Comparison of ENCODE assay signal across 18 mouse cellular contexts in genomic region chr3:137622091-137622490, GRCm38 (mm10). TPM values are rescaled to one million over a fixed set of nuclear protein-coding genes. Genes with fewer than 3 reads are reported as not detected.
DNase-seq lines count a peak whose midpoint lies in the region; ATAC-seq and TF ChIP-seq lines count a peak whose summit lies in the region.
"Had no signal": no experiment of that assay in that cellular context is flagged by ENCODE, and none has a peak within 500 bp of the region (broad histone marks: within the 10 kb centered on the region; RNA-seq: fewer than 3 reads in every experiment).

No protein-coding gene starts in this region.

- intact Hi-C loops in gastrocnemius, postnatal 14 days (cut with DNase I; ENCODE audit: low total_unique reads): no loop called here

- DNase-seq in gastrocnemius, adult 18-20 months (ENCODE audit: low spot score): peak; percentile 25
- DNase-seq in gastrocnemius, postnatal 14 days: no peak
- DNase-seq in midbrain, embryonic 14.5 days: peak; percentile 40
- DNase-seq in liver, postnatal 0 days: no peak
- DNase-seq in cerebellum, adult 9-10 months: no peak
- DNase-seq in layer of hippocampus, adult 11-12 months (ENCODE audit: low spot score): no peak
- DNase-seq: B cell, adult 2 months; cerebellum, adult 11 months; lung, adult 2 months had no signal

- TF ChIP-seq EP300 in ES-Bruce4 (IDR thresholded peaks at IDR 0.05; ENCODE audit: insufficient read depth, low read depth, low read length): 0 out of 2 replicates have a peak, but pooled peaks have one; percentile 35
- no peak for TF ChIP-seq EP300 in liver, postnatal 0 days (IDR thresholded peaks at IDR 0.05; ENCODE audit: low read depth)

- no peak for TF ChIP-seq POLR2A in ES-Bruce4 (IDR thresholded peaks at IDR 0.05; ENCODE audit: insufficient read depth, low read length)

- H3K4me2 ChIP-seq in heart, embryonic 11.5 days: peak overlapping the region; percentile 24
- H3K4me2 ChIP-seq in midbrain, embryonic 14.5 days (ENCODE audit: low read length): no peak overlapping the region
- H3K4me2 ChIP-seq in liver, postnatal 0 days (ENCODE audit: low read depth, low read length): no peak overlapping the region
- H3K4me2 ChIP-seq: kidney, embryonic 15.5 days; limb, embryonic 13.5 days had no signal

- no peak overlapping the region for H3K4me3 ChIP-seq in ES-Bruce4 (ENCODE audit: low read depth, low read length)
- no peak overlapping the region for H3K4me3 ChIP-seq in heart, embryonic 11.5 days (ENCODE audit: low read depth, low read length)
- no peak overlapping the region for H3K4me3 ChIP-seq in midbrain, embryonic 14.5 days (replicated peaks; ENCODE audit: low read depth, low read length)
- no peak overlapping the region for H3K4me3 ChIP-seq in liver, postnatal 0 days (ENCODE audit: low read depth, low read length)
- H3K4me3 ChIP-seq: kidney, embryonic 15.5 days; limb, embryonic 13.5 days had no signal

- 0 out of 2 replicates have a peak, but pooled peaks cover 10% of the 10 kb centered on the region for H3K36me3 ChIP-seq in ES-Bruce4 (ENCODE audit: control insufficient read depth, insufficient read depth, low read length, poor library complexity, severe bottlenecking)
- no peaks in the 10 kb centered on the region for H3K36me3 ChIP-seq in heart, embryonic 11.5 days (ENCODE audit: control insufficient read depth, insufficient read depth, low read length)
- no peaks in the 10 kb centered on the region for H3K36me3 ChIP-seq in midbrain, embryonic 14.5 days (ENCODE audit: control insufficient read depth, insufficient read depth, low read length)
- no peaks in the 10 kb centered on the region for H3K36me3 ChIP-seq in liver, postnatal 0 days (replicated peaks; ENCODE audit: insufficient read depth, low read length)
- H3K36me3 ChIP-seq: kidney, embryonic 15.5 days; limb, embryonic 13.5 days had no signal

- TF ChIP-seq CTCF in ES-Bruce4 (IDR thresholded peaks at IDR 0.05; ENCODE audit: low read depth, low read length): no peak
- TF ChIP-seq CTCF in liver, postnatal 0 days (IDR thresholded peaks at IDR 0.05; ENCODE audit: low read depth): no peak

- H3K4me1 ChIP-seq in ES-Bruce4 (ENCODE audit: control insufficient read depth, insufficient read depth, low read length): no peaks in the 10 kb centered on the region
- peaks cover 5% of the 10 kb centered on the region for H3K4me1 ChIP-seq in heart, embryonic 11.5 days (ENCODE audit: control insufficient read depth, insufficient read depth, low read length)
- H3K4me1 ChIP-seq in midbrain, embryonic 14.5 days (ENCODE audit: control insufficient read depth, insufficient read depth, low read length): peaks cover 11% of the 10 kb centered on the region; the same call in 1 of the 2 replicates
- H3K4me1 ChIP-seq in liver, postnatal 0 days (ENCODE audit: insufficient read depth): peaks cover 4% of the 10 kb centered on the region; the same call in 1 of the 2 replicates

- peaks cover 3% of the 10 kb centered on the region for H3K9me3 ChIP-seq in ES-Bruce4 (replicated peaks; ENCODE audit: control insufficient read depth, insufficient read depth, low read length, poor library complexity, severe bottlenecking)
- no peaks in the 10 kb centered on the region for H3K9me3 ChIP-seq in heart, embryonic 11.5 days (replicated peaks; ENCODE audit: control insufficient read depth, low read length)
- no peaks in the 10 kb centered on the region for H3K9me3 ChIP-seq in midbrain, embryonic 14.5 days (ENCODE audit: control insufficient read depth, low read length)
- H3K9me3 ChIP-seq in liver, postnatal 0 days (ENCODE audit: low read length): no peaks in the 10 kb centered on the region
- H3K9me3 ChIP-seq: kidney, embryonic 15.5 days; limb, embryonic 13.5 days had no signal

- no peak overlapping the region for H3K27ac ChIP-seq in ES-Bruce4 (ENCODE audit: insufficient read depth, low read length)
- H3K27ac ChIP-seq in heart, embryonic 11.5 days (ENCODE audit: low read depth, low read length): no peak overlapping the region
- H3K27ac ChIP-seq in midbrain, embryonic 14.5 days (replicated peaks; ENCODE audit: low read depth, low read length): no peak overlapping the region
- H3K27ac ChIP-seq in liver, postnatal 0 days (ENCODE audit: low read depth): no peak overlapping the region
- H3K27ac ChIP-seq: hindbrain, postnatal 0 days; kidney, embryonic 15.5 days; limb, embryonic 13.5 days had no signal

- H3K9ac ChIP-seq in ES-Bruce4 (ENCODE audit: low read depth, poor library complexity, severe bottlenecking): no peak overlapping the region
- H3K9ac ChIP-seq in heart, embryonic 11.5 days (ENCODE audit: low read depth, low read length): no peak overlapping the region
- no peak overlapping the region for H3K9ac ChIP-seq in midbrain, embryonic 14.5 days (replicated peaks; ENCODE audit: low read length)
- no peak overlapping the region for H3K9ac ChIP-seq in liver, postnatal 0 days (replicated peaks)
- H3K9ac ChIP-seq: kidney, embryonic 15.5 days; limb, embryonic 13.5 days had no signal

- 20% methylated on average over 6 of the region's 6 CpGs for WGBS in heart, embryonic 11.5 days (ENCODE audit: insufficient replicate concordance)
- 8% methylated on average over 6 of the region's 6 CpGs for WGBS in midbrain, embryonic 14.5 days
- 48% methylated on average over 6 of the region's 6 CpGs for WGBS in liver, postnatal 0 days (ENCODE audit: insufficient replicate concordance)

- no peak for ATAC-seq in heart, embryonic 11.5 days (replicated peaks; ENCODE audit: insufficient number of reproducible peaks, low FRiP score, low TSS enrichment)
- peak; percentile 6; the same call in 1 of the 2 replicates for ATAC-seq in midbrain, embryonic 14.5 days (ENCODE audit: low FRiP score, low TSS enrichment)
- ATAC-seq in liver, postnatal 0 days: no peak
- ATAC-seq: hindbrain, postnatal 0 days had no signal

- H3K27me3 ChIP-seq in ES-Bruce4 (ENCODE audit: control insufficient read depth, insufficient read depth, low read length, poor library complexity, severe bottlenecking): no peaks in the 10 kb centered on the region; the same call in none of the 2 replicates
- no peaks in the 10 kb centered on the region for H3K27me3 ChIP-seq in heart, embryonic 11.5 days (ENCODE audit: control insufficient read depth, insufficient read depth, low read length)
- H3K27me3 ChIP-seq in midbrain, embryonic 14.5 days (ENCODE audit: control insufficient read depth, insufficient read depth, low read length): peaks cover 6% of the 10 kb centered on the region; the same call in 1 of the 2 replicates
- H3K27me3 ChIP-seq in liver, postnatal 0 days (ENCODE audit: insufficient read depth, low read length): no peaks in the 10 kb centered on the region

RNA-seq across cellular contexts. Expression of gene Ddit4l, which starts 0.7 kb away (rescaled TPM):
- 100 to 1,000 TPM; 205 to 307 TPM for total RNA-seq in gastrocnemius, adult 18-20 months (2021)
- 100 to 1,000 TPM; 156 to 202 TPM for total RNA-seq in gastrocnemius, postnatal 14 days (2021)
- polyA plus RNA-seq in ES-Bruce4 (2011; ENCODE audit: insufficient read depth, insufficient read length, low read depth, missing spikeins): 11.4 and 13.9 TPM in 2 replicates
- 7.1 and 7.4 TPM in 2 replicates for polyA plus RNA-seq in heart, embryonic 11.5 days (2014; fragmentation: Nextera tagmentation; extraction: Ambion mirVana)
- 3.2 and 6.5 TPM in 2 replicates for polyA plus RNA-seq in midbrain, embryonic 14.5 days (2014; fragmentation: Nextera tagmentation; extraction: Ambion mirVana)
- 0.95 and 2.5 TPM in 2 replicates for polyA plus RNA-seq in liver, postnatal 0 days (2015; fragmentation: Nextera tagmentation; extraction: Ambion mirVana)
- total RNA-seq: megakaryocyte, adult 5-6 weeks had no signal

RNA-seq across cellular contexts. Expression of gene Gm21962, which starts 49.2 kb away (rescaled TPM):
- not detected for total RNA-seq in gastrocnemius, adult 18-20 months (2021)
- not detected for total RNA-seq in gastrocnemius, postnatal 14 days (2021)
- not detected in 2 replicates for polyA plus RNA-seq in ES-Bruce4 (2011; ENCODE audit: insufficient read depth, insufficient read length, low read depth, missing spikeins)
- not detected in 2 replicates for polyA plus RNA-seq in heart, embryonic 11.5 days (2014; fragmentation: Nextera tagmentation; extraction: Ambion mirVana)
- not detected in 2 replicates for polyA plus RNA-seq in midbrain, embryonic 14.5 days (2014; fragmentation: Nextera tagmentation; extraction: Ambion mirVana)
- polyA plus RNA-seq in liver, postnatal 0 days (2015; fragmentation: Nextera tagmentation; extraction: Ambion mirVana): not detected in 2 replicates
- total RNA-seq: heart, adult 18-20 months; hindbrain, postnatal 0 days; layer of hippocampus, postnatal 14 days; megakaryocyte, adult 5-6 weeks had no signal
- polyA plus RNA-seq: cortical plate, adult 2 months; hindbrain, postnatal 0 days; kidney, embryonic 15.5 days; limb, embryonic 13.5 days; lung, adult 2 months had no signal

Comparison
In these comparisons a context has a peak if more than half of its experiments do, and no peak if none do; other contexts are left out.
1. DNase-seq: peak in gastrocnemius, adult 18-20 months (single experiment) and midbrain, embryonic 14.5 days (single experiment); none in gastrocnemius, postnatal 14 days (single experiment), liver, postnatal 0 days (single experiment), cerebellum, adult 9-10 months (single experiment) and layer of hippocampus, adult 11-12 months (single experiment).